Mouse (Mus musculus): ENCODE measurements around the gene Plekhm2.

- no peak for TF ChIP-seq CTCF (IDR thresholded peaks at IDR 0.05; ENCODE audit: borderline replicate concordance, insufficient read depth, low read depth, low read length)
- no peak for TF ChIP-seq POLR2A (IDR thresholded peaks at IDR 0.05; ENCODE audit: borderline replicate concordance, insufficient read depth, low read length)
Observed at GRCm38 (mm10) chr4:141630021-141630420, 34.7 kb downstream of the Plekhm2 start.
